Mouse (Mus musculus) adrenal gland, adult 18-20 months (tissue): ENCODE results near the gene Sftpd. TPM values are rescaled to one million over a fixed set of nuclear protein-coding genes. Genes with fewer than 3 reads are reported as not detected.

Source experiments
- DNase-seq, 2 experiments: peaks; one replicate each; pipeline ENCODE4 v3.0.0; 2021 to 2022; ENCODE audit warnings: low spot score in 2 of 2
- long read RNA-seq, 2 experiments: library from polyadenylated mRNA; stranded (forward); transcript quantifications; one replicate each; pipeline ENCODE4 v2.0.0; 2021
- total RNA-seq, 2 experiments: library from RNA; stranded (reverse); gene quantifications; 1 replicate in 1 of 2; 2 replicates in 1 of 2; pipeline ENCODE4 v1.2.3; 2021

Sftpd gene
- total RNA-seq: not detected
- long read RNA-seq, experiment 1: 0 reads
- long read RNA-seq, experiment 2: 0 reads

DNA sequence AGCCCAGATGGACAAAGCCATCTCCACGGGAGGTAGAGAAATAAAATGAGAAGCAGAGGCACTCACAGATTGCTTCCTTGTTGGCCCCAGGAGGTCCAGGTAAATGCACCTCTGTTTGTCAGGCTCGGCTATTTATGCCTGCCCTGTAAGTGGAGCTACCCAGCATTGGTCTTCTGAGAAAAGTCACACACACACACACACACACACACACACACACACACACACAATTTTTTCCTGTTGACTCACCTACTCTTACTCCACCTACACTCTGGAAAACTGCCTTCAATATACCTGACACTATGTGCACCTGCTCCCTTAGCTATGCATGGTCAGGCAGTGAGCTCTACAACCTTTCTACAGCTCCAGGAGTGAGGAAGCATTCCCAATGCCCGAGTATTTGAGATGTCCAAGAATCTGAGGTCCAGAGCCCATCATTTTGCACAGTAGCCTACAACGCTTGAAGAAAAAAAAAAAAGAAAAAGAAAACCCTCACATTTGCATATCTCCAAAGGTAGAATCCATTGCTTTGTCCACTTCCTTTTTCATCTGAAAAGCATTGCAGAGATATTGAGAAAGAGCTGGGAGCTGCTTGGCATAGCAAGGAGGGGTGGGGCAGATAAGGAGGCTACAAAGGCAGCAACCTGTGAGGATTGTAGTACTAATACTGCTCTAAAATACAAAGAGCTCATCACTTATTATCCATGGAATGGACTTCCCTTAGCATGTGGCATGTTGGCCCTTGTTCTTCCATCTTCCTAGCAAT lies at the start of gene Sftpd:
Gene Sftpd, minus strand, starts transcription at position 91 of the 763 bp plus-strand sequence.
- DNase-seq: no peak

GRCm38 (mm10) chr14:41198037-41198730 lies 13.2 kb upstream of the Sftpd start:
- DNase-seq: no peak

DNA sequence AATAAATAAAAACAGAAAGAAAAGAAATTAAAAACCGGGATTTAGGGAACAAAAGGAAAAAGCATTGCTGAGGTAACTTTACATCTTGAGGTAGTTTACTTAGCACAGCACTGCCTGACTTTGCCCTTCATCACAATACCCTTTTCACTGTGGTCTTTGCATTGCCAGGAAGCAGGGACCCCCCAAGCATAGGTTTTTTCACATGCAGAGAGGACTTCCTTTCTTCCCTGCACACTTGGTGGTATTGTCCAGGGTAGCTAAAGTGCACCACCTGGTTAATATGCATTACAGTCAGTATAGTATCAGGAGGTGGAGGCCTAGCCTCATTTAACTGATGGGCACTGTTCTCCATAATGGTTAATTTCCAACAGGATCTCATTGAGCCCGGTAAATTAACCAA lies 4.5 kb upstream of the Sftpd start:
- DNase-seq: no peak

DNA sequence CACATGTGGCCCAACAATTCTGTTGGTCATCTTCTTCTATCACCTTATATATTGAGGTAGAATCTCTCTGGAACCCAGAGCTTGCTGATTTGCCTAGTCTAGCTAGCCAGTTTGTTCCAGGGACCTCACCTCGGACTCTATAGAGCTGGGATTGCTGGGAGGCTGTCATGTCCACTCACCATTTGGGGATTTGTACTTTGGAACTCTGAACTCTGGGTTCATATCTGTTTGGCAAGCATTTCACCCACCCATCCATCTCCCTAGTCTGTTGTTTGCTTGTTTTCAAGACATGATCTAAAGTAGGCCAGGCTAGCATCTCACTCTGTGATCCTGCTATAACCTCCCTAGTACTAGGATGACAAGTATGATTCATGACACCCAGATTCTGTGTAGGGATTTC lies 10.1 kb downstream of the Sftpd start:
- DNase-seq: no peak

GRCm38 (mm10) chr14:41170514-41170913 lies 14.4 kb downstream of the Sftpd start:
- DNase-seq: no peak

DNA sequence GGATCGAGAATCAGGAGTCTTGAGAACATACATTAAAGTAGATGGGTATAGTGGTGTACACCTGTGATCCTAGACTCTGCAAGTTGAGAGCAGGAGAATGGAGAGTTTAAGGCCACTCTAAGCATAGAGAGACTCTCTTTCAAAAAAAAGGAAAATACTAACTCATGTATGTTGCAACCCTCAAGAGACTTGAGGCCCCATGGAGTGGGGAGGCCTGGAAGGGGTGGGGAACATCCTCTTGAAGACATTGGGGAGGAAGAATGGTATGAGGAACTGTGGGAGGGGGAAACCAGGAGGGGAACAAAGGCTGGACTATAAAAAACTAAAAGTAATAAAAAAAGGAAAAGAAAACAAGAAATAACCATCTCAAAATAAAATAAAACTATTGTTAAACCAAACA lies 16.4 kb downstream of the Sftpd start:
- no peak for DNase-seq

DNA sequence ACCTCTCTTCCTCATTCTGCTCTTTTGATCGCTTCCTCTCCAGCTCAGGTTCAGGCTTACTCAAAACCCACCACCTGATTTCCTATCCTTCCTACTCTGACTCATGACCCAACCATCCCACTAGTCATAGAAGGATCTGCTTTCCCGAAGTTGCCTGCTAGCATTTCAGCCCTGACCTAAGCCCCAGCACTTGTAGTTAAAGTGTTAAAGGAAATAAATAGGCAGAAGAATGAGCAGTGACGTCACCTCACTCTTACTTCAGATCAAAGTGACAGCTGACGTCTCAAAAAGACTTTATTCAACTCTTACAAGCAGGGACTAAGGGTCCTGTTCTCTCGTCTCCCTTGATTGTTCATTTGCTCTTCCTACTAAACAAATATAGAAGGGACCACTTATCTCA lies 17.7 kb downstream of the Sftpd start:
- no peak for DNase-seq

DNA sequence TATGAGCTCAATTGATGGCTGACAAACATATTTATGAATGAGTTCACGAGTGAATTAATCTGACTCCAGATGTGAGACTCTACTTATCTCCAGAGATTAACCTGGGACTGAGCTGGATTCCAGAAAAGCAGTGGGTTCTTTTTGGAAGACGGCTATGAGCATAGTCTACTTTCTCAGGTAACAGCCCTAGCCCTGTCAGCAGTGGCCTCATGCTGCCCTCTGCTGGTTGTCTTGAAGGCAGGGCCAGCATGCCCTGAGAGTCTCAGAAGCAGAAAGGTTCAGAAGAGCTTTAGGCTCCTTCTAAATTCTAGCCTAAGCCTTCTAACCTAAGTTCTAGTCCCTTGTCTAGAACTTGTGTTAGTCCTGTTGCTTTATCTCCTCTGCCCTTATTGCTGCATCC lies 22.3 kb downstream of the Sftpd start:
- DNase-seq: peak; percentile 53 to 59

DNA sequence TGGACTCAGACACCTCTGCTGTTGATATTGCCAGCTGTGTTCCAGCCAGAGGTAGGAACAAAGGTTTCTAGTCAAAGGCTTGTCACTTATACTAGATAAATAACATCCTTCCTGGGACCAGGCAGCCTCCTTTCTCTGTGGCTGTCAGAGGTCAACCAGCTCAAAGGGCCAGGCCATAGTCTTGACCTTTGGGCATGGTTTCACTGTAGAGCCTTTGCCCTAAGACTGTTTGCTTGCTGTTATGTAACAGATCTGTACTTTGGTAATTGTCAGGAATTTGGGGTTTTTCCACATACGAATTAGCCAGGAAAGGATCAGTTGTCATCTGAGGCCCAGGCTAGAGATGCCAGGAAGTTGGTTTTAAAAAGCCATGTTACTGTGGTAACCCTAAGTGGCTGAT lies 24.2 kb downstream of the Sftpd start:
- DNase-seq: no peak

DNA sequence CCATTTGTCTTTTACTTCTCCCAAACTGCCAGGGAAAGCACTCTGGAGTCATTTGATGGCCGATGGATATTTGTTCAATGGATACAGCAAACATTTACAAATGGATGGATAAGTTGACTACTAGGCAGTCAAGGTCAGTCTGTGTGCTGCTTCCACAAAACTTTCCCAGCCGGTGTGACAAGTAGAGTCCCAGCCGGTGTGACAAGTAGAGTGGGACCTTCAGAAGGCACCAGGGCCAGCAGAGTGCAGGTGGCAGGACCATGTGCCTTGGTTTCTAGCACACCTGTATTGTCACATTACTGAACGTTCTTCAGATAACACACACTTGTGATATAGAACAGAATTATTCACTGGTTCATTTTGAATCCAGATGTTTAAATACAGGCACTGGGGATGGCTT lies 24.9 kb downstream of the Sftpd start:
- DNase-seq: no peak

DNA sequence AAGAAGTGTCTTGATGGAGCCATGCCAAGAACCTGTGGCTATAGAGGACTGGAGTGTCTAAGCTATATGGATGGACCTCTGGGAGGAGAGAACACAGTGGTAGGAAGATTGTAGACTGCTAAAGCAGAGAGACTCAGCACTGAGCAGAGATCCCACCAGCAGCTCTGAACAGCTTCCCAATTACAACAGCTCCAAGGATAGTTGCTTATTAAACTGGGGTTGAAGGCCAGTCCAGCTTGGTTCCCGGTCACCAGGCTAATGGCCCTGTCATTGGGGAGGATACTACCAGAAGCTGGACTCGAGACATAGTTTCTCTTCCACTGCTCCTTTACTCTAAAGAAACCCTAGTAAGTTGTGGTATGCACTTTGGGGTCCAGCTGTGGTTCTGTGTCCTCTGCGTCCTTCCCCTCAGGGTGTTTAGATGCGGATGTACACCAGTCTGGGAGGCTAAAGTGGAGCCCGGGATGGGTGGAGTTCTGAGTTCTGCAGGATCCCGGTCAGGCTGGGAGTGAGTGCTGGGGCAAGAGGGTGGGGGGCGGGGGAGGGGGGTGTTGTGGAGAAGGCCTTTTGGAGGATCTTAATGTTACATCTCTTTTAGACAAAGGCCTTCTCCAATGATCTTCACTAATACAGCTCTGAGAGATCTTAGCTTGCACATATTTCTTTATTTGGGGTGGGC lies 33.6 kb downstream of the Sftpd start, which contains the start of gene Mbl1:
Gene Mbl1, plus strand, starts transcription at position 239 of the 679 bp plus-strand sequence.
- no peak for DNase-seq

DNA sequence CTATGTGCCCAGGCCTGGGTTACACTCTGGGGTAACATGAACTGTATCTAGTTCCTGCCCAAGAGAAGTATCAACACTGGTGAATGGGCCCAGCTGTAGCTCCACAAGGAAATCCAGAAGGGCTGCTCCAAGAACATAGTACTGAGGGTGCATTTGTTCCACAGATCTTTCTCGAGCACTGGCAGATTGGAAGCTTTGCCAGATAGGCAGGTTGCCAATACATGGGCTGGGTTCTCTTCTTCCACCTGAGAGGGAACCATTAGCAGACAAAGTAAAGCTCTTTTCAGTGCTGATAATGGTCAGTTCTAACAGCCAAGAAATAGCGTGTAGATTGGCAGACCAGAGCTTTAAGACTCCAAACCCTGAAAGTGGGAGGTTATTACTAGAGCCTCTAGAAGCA lies 37.6 kb downstream of the Sftpd start:
- no peak for DNase-seq

- DNase-seq: no peak
Measured at GRCm38 (mm10) chr14:41146922-41147321, 38.0 kb downstream of the Sftpd start.

- DNase-seq: no peak
Measured at GRCm38 (mm10) chr14:41146035-41146434, 38.9 kb downstream of the Sftpd start.

GRCm38 (mm10) chr14:41140686-41141085 lies 44.3 kb downstream of the Sftpd start:
- no peak for DNase-seq

GRCm38 (mm10) chr14:41137006-41137405 lies 47.9 kb downstream of the Sftpd start:
- no peak for DNase-seq

DNA sequence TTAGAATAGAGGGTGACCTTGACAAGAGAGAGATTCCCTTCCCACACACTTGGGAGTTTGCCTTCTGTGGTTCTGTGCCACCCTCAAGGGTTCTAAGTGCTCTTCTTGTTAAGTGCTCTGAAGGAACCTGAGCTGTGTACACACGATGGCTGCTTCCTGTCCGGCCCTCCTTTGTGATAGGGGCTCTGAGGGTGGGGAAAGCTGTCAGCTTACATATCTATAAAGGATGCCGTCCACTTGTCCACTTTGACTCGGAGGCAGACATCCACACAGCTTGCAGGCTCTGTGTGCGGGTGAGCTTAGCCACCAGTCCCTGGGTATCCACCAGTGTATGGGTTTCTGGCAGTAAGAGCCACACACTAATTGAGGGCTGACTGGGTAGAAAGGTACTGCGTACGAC lies 53.4 kb downstream of the Sftpd start, which contains the start of gene Sftpa1:
Gene Sftpa1, plus strand, starts transcription at position 243 of the 400 bp plus-strand sequence.
- no peak for DNase-seq

- peak in 1 of 2 experiments; percentile 11 for DNase-seq
Measured at GRCm38 (mm10) chr14:41127997-41128396, 57.0 kb downstream of the Sftpd start.

DNA sequence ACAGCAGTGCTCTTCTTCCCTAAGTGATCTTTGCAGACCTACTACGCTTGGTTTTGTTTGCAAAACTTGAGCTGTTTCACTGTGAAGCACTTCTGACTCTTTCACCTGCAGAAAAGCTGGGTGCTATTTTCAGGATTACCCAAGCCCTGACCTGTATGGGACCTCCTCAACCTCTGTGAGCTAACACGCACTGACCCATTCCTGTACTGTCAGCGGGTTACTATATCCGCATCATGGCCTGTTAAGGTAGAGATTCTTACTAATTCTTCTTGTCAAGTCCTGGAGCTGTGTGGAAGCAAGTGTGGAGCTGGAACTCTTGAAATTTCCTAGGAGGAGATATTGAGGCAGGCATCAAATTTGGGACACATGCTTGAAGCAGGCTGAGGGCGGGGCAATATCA lies 60.3 kb downstream of the Sftpd start:
- no peak for DNase-seq
